Mouse (Mus musculus): ENCODE measurements around the gene Cenpp.

- TF ChIP-seq POLR2A (IDR thresholded peaks at IDR 0.05; ENCODE audit: low read depth, low read length): no peak
- TF ChIP-seq CTCF (IDR thresholded peaks at IDR 0.05; ENCODE audit: extremely low read depth, insufficient read depth, insufficient read length, insufficient replicate concordance): no peak
Observed at GRCm38 (mm10) chr13:49544279-49544678, 108.3 kb downstream of the Cenpp start, which contains the start of gene Aspn.

Measured in spleen, adult 2 months (tissue).